Mouse (Mus musculus) layer of hippocampus, postnatal 14 days (tissue): ENCODE measurements around the gene Rab3c. TPM values are rescaled to one million over a fixed set of nuclear protein-coding genes. Genes with fewer than 3 reads are reported as not detected.
A peak's percentile ranks its signal among the peaks of the same experiment; 100 is the strongest.

Source experiments
- DNase-seq, 2 experiments: peaks; one replicate each; pipeline ENCODE4 v3.0.0; 2021 to 2022; ENCODE audit warnings: low spot score in 2 of 2, mixed read lengths in 1 of 2
- long read RNA-seq, 2 experiments: library from polyadenylated mRNA; stranded (forward); transcript quantifications; one replicate each; pipeline ENCODE4 v2.0.0; 2021
- total RNA-seq, 2 experiments: library from RNA; stranded (reverse); gene quantifications; 2 replicates each; pipeline ENCODE4 v1.2.3; 2021

Gene Rab3c
- total RNA-seq: 100 to 1,000 TPM; 181 to 185 TPM
- long read RNA-seq, experiment 1, full-length matches to known transcripts: 22 of 44 reads
- long read RNA-seq, experiment 1, partial matches to known transcripts: 1 of 44 reads
- long read RNA-seq, experiment 1, other reads (novel, unspliced or antisense): 21 of 44 reads
- long read RNA-seq, experiment 2, full-length matches to known transcripts: 19 of 49 reads
- long read RNA-seq, experiment 2, partial matches to known transcripts: 3 of 49 reads
- long read RNA-seq, experiment 2, other reads (novel, unspliced or antisense): 27 of 49 reads

- DNase-seq: peak in 1 of 2 experiments; percentile 9
Measured at GRCm38 (mm10) chr13:110280563-110281144, at the start of gene Rab3c. Rab3c (minus strand) TSS chr13:110280996.

DNA sequence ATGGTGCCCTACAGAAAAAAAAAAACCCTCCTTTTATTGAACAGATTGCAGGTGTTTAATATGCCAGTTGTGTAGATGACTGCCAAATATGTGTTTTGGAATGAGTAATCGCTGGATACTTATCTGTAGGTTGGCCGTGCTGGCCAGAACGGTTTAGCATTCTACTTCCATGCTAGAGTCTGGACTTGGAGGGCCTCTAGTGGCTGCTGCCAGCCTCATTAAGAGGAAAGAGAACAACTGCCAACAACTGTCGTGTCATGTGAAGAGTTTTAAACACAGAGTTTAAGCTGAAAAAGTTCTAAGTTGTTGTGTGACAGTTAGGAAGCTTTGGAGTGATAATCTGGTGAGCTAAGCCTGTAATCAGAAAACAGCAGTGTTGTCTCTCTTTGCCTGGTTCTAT is 38.0 kb upstream of the Rab3c start:
- peak in 1 of 2 experiments; percentile 40 for DNase-seq

DNA sequence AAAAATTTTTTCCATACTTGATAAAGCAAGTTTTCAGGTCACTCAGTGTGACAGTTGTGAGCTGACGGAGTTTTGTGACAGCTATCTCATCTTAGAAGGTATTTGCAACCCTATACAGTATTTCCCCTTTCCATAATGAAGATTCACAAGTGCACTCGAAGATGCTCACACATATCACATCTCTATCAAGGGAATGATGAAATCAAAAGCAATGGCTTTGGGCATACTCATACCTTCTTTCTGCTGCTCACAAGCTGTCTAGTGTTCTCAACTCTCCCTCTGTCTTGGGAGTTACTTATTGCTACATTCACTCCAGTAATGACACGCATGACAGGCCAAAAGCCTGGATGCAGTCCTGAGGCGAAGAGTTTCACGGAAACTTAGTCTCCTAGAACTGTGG is 26.4 kb upstream of the Rab3c start:
- no peak for DNase-seq

- DNase-seq: no peak
Measured at GRCm38 (mm10) chr13:110297112-110297511, 16.3 kb upstream of the Rab3c start.

GRCm38 (mm10) chr13:110288499-110288898 is 7.7 kb upstream of the Rab3c start:
- DNase-seq: no peak

DNA sequence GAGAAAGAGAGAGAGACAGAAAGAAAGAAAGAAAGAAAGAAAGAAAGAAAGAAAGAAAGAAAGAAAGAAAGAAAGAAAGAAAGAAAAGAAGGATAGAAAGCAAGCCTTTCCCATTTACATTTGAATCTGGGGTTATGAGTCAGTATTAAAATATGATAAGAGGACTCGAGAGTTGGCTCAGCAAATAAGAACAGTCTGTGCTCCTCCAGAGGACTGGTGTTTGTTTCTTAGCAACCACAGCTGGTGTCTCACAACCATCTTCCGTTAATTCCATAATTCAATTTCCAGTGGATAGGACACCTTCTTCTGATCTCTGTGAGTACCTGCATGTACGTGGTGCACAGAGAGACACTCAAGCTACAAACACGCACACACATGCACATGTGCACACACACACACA is 3.0 kb upstream of the Rab3c start:
- no peak for DNase-seq

DNA sequence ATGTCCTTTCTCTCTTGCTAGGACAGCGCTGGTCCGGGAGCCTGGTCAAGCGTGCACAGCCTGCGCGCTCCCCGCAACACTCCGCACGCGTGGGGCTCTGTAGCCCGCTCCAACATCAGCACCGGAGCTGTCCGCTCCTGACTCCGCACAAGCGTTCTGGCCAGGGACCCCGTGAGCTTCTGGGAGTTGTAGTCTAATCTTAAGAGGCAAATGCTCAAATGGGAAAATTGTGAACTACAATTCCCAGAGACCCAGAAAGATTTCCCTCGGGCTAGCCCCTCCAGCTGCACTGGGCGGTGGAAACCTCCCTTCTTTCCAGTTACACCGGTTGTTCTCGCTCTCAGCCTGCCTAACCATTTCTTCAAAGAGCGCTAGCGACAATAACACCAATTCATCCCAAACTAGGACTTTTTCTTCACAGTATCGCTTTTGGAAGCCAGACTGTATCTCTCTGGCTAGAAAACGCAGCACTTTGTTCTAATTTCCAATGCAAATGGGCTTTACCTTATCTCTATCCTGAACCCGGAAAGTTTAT is 701 bp downstream of the Rab3c start:
- peak; percentile 76 to 93 for DNase-seq

DNA sequence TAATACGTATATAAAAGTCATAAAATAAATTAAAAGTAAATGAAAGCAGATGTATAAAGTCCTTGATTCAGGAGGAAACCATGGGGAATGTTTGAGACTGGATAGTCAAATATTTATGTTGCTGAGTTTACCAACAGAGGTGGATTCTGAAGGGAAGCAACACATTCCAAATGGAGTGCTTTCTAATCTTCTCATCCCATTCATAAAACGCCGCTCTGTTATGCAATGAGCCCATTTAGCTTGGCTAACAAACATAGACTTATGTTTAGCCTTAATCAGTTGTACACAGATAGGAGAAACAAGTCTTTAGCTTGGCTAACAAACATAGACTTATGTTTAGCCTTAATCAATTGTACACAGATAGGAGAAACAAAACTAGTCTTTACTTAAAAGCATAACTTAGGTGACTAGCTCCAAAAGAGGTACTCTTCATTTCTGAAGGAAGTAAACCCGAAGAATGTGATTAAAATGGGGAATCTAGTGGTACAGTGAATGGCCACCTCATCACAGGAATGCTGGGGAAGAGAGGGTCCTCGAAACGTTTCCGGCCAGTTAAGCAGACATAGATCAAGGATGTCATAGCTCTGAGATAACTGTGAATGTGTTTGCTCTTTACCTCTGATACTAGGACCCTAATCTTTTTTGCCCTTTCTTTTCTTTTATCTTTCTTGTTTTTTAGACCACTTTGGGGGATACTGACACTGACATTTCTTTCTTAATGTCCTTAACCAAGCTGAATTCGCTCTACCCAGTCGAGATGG is 1.6 kb downstream of the Rab3c start:
- DNase-seq: no peak

GRCm38 (mm10) chr13:110277709-110278108 is 3.1 kb downstream of the Rab3c start:
- DNase-seq: no peak

- DNase-seq: no peak
Measured at GRCm38 (mm10) chr13:110275471-110275870, 5.3 kb downstream of the Rab3c start.

DNA sequence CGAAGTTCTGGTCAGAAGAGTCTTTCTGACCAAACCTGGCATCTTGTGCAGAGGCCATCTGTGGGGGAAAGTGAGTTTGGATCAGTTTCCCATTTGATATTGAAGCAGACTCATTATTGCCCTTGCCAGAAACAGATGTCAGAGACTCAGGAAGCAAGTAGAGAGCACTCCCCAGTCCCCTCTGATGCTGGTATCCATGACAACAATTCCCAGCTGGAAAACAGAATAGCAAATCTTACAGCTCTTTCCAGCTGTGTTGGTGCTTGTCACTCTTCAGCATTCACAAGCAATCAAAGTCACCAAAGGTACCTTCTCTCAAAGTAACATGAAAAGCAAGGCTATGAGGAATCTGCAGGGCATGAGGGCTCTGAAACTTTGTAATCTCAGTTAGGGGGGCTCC is 20.1 kb downstream of the Rab3c start:
- DNase-seq: peak in 1 of 2 experiments; percentile 11

DNA sequence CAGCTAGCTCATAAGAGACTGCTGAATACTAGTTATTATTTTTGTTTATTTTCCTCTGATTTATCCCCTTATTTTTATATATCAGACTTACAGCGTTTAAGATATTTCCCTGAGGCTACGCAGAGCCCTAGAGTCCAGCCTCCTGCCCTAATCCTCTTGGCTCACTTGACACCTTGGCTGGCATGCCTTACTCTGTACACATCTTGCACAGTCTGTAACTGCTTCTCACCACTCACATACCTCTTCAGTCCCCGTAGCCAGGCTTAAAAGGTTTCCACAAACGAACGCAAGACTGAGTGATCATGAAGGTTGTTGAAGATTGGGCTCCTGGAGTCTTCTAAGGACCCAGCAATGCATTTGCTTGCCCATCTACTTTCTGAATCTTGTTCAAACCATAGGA is 29.3 kb downstream of the Rab3c start:
- DNase-seq: no peak

DNA sequence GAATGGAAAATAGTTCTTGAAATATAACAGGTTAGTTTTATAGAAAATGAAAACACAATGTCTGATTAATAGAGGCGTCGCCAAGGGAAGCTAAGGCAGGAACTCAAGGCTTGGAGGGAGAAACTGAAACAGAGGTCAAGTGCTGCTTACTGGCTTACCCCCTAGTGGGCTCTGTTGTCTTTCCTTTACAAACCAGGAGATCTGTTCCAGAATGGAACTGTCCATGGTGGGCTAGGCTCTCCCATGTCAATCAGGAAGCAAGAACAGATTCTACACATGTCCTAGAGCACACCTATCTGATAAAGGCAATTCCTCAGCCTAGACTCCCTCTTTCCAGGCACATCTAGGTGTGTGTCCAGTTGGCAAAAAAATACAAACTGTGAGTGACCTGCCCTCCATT is 32.3 kb downstream of the Rab3c start:
- DNase-seq: no peak

- DNase-seq: no peak
Measured at GRCm38 (mm10) chr13:110238970-110239369, 41.8 kb downstream of the Rab3c start.

DNA sequence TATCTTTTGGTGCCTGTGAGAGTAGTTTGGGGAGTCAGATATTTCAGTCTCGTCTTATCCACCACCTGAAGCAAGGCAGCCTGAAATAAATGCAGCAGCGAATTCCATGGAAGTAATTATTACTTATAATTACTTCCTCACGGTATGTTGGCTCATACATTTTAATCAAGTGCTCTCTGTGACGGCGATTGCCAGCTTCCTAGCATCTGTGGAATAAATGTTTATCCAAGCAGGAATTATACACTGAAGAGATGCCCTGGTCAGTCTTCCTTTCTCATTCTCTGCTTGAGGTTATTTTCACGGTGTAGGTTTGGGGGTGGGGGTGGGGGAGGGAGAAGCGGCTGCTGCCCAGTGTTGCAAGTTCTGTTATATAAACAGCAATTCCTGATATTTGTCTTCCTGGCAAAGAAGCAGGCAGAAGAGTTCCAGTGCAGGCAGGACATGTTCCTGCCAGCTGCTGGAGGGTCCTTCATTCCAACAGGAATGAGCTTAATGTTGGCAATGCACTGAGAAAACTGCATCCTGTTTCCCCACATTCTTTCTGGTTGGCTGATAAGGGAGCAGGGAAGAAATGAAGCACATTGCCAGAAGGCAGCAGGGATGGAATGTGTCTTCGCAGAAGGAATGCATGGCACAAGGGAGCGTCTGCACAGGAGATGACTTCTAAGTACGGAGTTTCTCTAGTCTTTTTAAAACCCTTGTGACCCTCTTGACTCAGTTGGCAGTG is 43.4 kb downstream of the Rab3c start:
- DNase-seq: peak in 1 of 2 experiments; percentile 16

DNA sequence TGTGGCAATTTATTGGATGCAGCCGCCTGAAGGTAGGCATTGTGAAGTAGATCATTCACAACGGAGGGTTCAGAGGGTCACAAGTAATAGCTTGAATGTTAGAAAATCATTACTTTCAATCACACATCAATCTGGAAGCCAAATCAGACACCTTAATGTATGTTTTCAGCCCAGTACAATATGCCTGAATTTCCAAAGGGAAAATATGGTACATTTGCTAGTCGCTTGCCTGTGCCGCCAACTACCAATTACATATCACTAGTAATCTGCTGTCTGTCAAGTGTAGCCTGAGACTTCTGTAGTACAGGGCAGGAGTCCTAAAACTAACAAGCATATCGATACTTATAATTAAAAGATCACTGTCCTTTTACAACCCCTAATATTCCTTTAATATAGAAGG is 47.4 kb downstream of the Rab3c start:
- no peak for DNase-seq

DNA sequence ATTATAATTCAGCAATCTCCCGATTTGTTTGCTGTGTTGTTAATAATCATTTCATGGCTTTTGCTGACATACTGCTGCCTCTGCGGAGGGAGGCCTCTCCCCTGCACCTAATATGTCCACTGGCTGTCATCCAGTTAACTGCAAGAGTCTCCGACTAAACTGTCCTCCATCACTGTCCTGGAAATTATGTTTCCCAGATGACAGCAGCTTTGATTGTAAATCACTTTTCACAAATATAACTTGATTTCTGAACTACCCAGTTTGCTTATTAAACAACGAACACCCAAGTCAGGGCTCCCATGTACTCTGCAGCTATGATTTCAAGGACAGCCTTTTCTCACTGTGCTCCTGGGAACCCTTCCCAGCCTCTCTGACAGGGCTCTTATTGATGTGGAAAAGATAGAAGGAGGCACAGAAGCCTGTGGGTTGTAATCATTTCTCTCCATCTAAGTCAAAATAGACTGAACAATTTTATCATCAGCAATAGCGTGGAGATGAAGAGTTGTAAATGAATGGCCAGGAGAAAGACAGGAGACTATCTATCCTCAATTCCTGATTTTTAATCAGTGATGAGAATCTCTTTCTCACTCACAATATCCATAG is 49.6 kb downstream of the Rab3c start:
- no peak for DNase-seq

DNA sequence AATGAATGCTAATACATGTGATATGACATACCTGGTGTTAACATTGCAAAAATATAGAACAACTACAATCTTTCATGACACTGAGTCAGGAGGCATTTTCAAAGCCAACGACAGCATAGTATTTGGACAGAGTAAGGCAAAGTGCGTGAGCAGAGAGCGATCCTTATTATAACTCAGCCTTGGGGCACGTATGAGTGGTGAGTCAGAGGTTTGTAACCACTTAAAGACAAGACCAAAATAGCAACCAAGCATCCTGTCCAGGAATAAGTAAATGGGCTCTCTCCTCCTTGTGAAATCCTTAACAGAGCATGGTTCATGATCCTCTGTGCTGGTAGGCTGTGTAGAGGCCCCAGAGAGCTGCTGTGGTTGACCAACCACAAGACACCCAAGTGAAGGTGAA is 50.8 kb downstream of the Rab3c start:
- no peak for DNase-seq

GRCm38 (mm10) chr13:110219195-110219594 is 61.6 kb downstream of the Rab3c start:
- DNase-seq: peak in 1 of 2 experiments; percentile 35

GRCm38 (mm10) chr13:110218497-110218896 is 62.3 kb downstream of the Rab3c start:
- no peak for DNase-seq

DNA sequence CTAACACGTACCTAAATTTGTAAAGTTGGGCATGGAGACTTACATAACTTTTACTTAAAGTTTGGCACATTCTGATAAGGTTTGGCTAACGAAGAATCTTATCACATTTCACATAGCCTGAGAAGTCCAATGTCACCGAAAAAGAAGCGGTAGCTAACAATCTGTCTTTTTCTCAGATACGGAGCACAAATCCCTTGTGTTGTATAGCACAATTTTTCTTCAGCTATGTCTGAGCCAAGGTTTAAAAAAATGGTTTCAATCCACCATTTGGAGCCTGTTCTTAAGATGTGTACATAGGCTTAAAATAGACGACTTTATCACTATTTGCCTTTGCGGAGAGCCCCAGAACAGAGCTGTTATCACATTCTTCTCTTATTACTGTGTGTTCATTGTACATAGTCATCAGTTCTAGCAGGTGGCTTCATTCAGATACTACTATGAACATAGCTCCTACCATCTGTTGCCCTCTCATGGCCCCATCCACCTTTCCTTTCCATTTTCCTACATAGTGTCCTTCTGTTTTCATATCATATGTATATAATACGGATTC is 69.2 kb downstream of the Rab3c start:
- no peak for DNase-seq
